Mouse (Mus musculus): Measurements from ENCODE around the gene Gm26920. TPM values are rescaled to one million over a fixed set of nuclear protein-coding genes. Genes with fewer than 3 reads are reported as not detected.

Gm26920 gene
- polyA plus RNA-seq, 1 experiment = not detected

DNA sequence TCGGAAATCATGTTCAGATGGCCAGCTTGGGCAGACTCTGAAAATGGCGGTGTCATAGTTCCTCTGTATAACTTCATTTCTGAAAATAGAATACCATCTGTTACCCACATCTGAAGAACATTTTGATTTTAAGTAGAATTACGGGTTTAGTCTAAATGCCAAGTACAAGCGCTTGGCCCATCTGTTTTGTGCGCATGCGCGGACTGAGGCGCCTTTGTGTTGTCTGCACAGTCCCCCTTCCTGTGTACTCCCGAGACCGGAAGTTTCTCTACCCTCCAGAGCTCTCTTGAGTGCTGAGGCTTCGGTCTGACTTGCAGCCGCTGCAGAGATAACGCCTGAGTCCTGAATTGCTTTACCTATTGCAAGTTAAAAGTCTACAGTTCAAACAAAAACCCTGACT, 9.1 kb upstream of the Gm26920 start:
- peak overlapping the region; percentile 18; the same call in 1 of the 2 replicates for H3K4me3 ChIP-seq (ENCODE audit: insufficient read depth, low read depth, low read length)
- H3K27ac ChIP-seq (ENCODE audit: insufficient read depth, low read depth, low read length) = no peak overlapping the region
- TF ChIP-seq CTCF (IDR thresholded peaks at IDR 0.05; ENCODE audit: insufficient read depth, low read depth, low read length) (no peak), POLR2A (IDR thresholded peaks at IDR 0.05; ENCODE audit: insufficient read depth, low read depth, low read length) (no peak)
- WGBS = 63% methylated on average over 13 of the region's 13 CpGs
- H3K4me1 ChIP-seq (ENCODE audit: control insufficient read depth, insufficient read depth, low read length) = peaks cover 7% of the 10 kb centered on the region

DNA sequence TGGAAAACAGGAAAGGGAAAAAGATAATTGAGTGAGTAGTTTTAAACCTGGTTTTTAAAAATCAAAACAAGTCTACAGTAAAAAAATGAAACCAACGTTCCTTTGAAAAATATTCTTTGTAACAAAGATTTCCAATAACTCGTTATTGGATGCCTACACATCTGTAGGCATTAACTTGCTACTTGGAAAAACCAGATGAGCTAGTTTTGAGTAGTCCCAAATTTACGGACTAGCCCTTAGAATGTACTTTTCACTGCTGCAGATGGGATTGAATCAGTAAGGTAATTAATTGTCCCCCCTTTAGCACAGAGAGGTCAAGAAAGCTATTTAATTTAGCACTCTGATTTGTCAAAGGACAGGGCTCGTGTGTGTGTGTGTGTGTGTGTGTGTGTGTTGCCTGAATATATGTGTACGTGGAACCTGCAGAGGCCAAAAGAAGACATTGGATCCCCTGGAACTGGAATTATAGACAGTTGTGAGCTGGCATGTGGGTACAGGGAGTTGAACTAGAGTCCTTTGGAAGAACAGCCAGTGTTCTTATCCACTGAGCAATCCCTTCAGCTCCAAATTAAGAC, 5.4 kb upstream of the Gm26920 start:
- H3K27ac ChIP-seq (ENCODE audit: insufficient read depth, low read depth, low read length) = no peak overlapping the region
- TF ChIP-seq CTCF (IDR thresholded peaks at IDR 0.05; ENCODE audit: insufficient read depth, low read depth, low read length) = no peak
- no peak for TF ChIP-seq POLR2A (IDR thresholded peaks at IDR 0.05; ENCODE audit: insufficient read depth, low read depth, low read length)
- 1% methylated on average over 5 of the region's 5 CpGs for WGBS
- no peak overlapping the region for H3K4me3 ChIP-seq (ENCODE audit: insufficient read depth, low read depth, low read length)
- H3K4me1 ChIP-seq (ENCODE audit: control insufficient read depth, insufficient read depth, low read length) = peaks cover 7% of the 10 kb centered on the region

DNA sequence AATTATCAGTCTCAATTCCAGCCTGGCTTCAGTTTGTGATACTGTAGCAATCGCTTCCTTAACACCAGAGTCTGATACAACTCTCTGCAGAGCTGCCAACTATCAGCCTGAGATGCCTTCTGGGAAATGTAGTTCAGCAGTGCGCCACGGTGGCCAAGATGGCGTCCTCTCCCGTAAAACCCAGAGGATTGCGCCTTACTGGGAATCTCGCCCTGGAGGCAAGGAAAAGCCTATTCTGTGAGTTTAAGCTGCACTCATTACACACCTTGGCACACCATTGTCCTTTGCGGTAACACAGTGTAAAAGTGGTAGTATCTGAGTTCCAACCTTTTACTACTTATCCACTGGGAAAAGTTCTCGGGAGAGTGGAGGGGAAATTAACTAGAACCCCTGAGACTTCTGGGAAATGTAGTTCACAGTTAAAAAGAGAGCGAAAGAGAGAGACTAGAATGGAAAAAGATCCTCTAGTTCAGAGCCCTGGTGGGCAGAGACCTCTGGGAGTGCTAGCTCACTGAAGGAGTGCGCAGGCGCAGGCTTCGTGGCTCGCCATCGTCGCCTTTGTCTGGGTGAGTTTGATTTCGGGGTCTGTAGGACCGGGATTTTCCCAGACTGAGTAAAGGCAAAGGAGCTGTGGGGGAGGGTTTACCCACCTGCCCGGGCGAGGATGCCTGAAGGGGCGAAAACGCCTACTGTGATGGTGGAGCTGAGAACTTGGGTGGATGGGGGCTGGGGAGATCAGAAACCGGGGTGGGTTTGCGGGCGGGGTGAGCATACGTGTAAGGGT, 4.6 kb upstream of the Gm26920 start, which contains the start of gene Zfp260:
Gene Zfp260, plus strand, starts transcription at position 132 of the 784 bp plus-strand sequence.
- H3K4me3 ChIP-seq (ENCODE audit: insufficient read depth, low read depth, low read length) = peak within 1 kb of the TSS; percentile 72
- H3K27ac ChIP-seq (ENCODE audit: insufficient read depth, low read depth, low read length) = peak within 1 kb of the TSS; percentile 93
- peak; percentile 77 for TF ChIP-seq POLR2A (IDR thresholded peaks at IDR 0.05; ENCODE audit: insufficient read depth, low read depth, low read length)
- no peak for TF ChIP-seq CTCF (IDR thresholded peaks at IDR 0.05; ENCODE audit: insufficient read depth, low read depth, low read length)
- H3K4me1 ChIP-seq (ENCODE audit: control insufficient read depth, insufficient read depth, low read length) = peaks cover 7% of the 10 kb centered on the region
- WGBS = under 1% methylated on average over 26 of the region's 26 CpGs

DNA sequence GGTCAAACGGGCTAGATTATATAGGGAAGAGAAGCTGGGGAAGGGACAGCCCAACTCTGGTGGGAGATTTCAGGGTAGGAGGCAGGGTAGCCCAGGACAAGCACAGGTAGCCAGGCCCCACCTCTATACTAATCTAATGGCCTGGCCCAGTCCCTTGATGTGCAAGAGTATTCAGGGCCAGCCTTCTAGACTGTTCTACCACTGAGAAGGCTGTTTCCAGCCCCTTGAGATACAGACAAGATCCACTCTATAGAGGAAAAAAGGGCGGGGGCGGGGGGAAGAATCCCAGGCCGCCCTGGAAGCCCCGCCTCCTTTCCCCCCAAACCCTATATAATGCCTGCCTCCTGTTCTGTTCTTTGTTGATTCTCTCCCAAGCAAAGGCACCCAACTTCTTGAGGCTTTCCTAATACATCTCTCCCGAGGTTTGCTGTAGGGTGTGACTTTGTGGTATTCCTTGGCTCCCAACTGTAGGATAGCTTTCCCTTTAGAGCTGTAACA, 3.8 kb upstream of the Gm26920 start:
- no peak overlapping the region for H3K27ac ChIP-seq (ENCODE audit: insufficient read depth, low read depth, low read length)
- TF ChIP-seq CTCF (IDR thresholded peaks at IDR 0.05; ENCODE audit: insufficient read depth, low read depth, low read length) (no peak), POLR2A (IDR thresholded peaks at IDR 0.05; ENCODE audit: insufficient read depth, low read depth, low read length) (no peak)
- 67% methylated on average over 6 of the region's 6 CpGs for WGBS
- no peak overlapping the region for H3K4me3 ChIP-seq (ENCODE audit: insufficient read depth, low read depth, low read length)
- peaks cover 8% of the 10 kb centered on the region for H3K4me1 ChIP-seq (ENCODE audit: control insufficient read depth, insufficient read depth, low read length)

DNA sequence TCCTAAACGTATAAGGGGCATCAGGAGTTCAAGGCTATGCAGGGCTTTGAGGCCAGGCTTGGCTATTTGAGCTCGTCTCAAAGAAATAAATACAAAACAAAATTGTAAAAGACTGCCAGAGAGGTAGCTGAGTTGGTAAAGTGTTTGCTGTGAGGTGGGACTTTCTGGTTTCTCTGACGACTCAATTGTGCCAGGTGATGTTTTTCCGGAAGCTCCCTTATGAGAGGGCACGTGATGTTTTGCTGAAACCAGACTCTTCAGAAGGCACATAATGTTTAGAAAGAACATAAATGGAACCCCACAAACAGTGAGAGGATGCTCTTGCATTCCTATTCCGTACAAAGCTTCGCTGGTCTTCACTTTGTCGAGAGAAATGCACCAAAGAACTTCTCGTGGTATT, 2.5 kb upstream of the Gm26920 start:
- WGBS = 84% methylated on average over 9 of the region's 9 CpGs

DNA sequence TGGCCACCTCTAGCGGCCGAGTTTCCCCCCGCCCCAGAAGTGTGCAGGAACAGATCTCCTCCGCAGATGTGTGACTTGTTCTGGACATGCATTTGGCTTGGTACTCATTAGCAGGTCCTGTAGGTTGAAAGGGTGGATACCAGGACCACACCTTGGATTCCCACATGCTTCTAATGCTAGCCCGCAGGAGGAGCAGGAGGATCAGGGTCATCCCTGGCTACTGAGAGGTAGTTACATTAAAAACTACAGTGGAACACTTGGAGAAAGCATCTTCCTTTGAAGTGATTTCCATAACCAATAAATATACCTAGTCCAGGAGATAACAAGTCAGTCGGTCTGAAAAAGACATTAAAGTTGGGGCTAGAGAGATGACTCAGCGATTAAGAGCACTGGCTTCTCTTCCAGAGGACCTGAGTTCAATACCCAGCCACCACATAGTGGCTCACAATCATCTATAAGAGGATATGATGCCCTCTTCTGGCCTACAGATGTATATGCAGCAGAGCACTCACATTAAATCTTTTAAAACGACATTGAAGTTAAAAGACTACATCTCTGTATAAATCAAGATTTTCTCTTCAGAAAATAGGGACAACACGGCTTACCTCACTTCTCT, 868 bp upstream of the Gm26920 start:
- Histone ChIP-seq H3K4me1 (ENCODE audit: control insufficient read depth, insufficient read depth, low read length) (peaks cover 9% of the 10 kb centered on the region), H3K4me3 (ENCODE audit: insufficient read depth, low read depth, low read length) (peak overlapping the region; percentile 30), H3K27ac (ENCODE audit: insufficient read depth, low read depth, low read length) (0 out of 2 replicates have a peak overlapping the region, but pooled peaks have one; percentile 43)
- WGBS = 4% methylated on average over 9 of the region's 9 CpGs
- TF ChIP-seq CTCF (IDR thresholded peaks at IDR 0.05; ENCODE audit: insufficient read depth, low read depth, low read length) (no peak), POLR2A (IDR thresholded peaks at IDR 0.05; ENCODE audit: insufficient read depth, low read depth, low read length) (no peak)

More for the DNA sequence above, 2.5 kb upstream of the Gm26920 start:
- no peak for TF ChIP-seq POLR2A (IDR thresholded peaks at IDR 0.05; ENCODE audit: insufficient read depth, low read depth, low read length)
- TF ChIP-seq CTCF (IDR thresholded peaks at IDR 0.05; ENCODE audit: insufficient read depth, low read depth, low read length) = no peak
- no peak overlapping the region for H3K4me3 ChIP-seq (ENCODE audit: insufficient read depth, low read depth, low read length)
- no peak overlapping the region for H3K27ac ChIP-seq (ENCODE audit: insufficient read depth, low read depth, low read length)
- H3K4me1 ChIP-seq (ENCODE audit: control insufficient read depth, insufficient read depth, low read length) = peaks cover 11% of the 10 kb centered on the region

DNA sequence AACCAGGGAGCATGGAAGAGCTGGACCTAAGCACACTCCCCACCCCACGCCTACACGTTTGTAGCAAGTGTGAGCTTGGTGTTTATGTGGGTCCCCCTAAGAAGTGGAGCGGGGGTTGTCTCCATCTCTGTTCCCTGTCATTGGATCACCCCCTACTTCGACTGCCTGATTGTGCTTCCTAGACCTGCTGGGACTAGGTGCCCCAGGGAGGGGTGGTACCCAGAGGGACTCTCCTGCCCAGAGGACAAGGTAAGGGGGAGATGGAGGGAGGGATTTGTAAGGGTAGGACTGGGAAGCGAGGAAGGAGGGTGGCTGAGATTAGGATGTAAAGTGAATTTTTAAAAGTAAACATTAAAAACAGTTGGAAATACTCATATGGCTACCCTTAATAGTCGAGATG, 805 bp downstream of the Gm26920 start:
- 10% methylated on average over 6 of the region's 6 CpGs for WGBS
- Histone ChIP-seq H3K4me3 (ENCODE audit: insufficient read depth, low read depth, low read length) (no peak overlapping the region), H3K27ac (ENCODE audit: insufficient read depth, low read depth, low read length) (no peak overlapping the region), H3K4me1 (ENCODE audit: control insufficient read depth, insufficient read depth, low read length) (peaks cover 10% of the 10 kb centered on the region)
- no peak for TF ChIP-seq POLR2A (IDR thresholded peaks at IDR 0.05; ENCODE audit: insufficient read depth, low read depth, low read length)
- no peak for TF ChIP-seq CTCF (IDR thresholded peaks at IDR 0.05; ENCODE audit: insufficient read depth, low read depth, low read length)

DNA sequence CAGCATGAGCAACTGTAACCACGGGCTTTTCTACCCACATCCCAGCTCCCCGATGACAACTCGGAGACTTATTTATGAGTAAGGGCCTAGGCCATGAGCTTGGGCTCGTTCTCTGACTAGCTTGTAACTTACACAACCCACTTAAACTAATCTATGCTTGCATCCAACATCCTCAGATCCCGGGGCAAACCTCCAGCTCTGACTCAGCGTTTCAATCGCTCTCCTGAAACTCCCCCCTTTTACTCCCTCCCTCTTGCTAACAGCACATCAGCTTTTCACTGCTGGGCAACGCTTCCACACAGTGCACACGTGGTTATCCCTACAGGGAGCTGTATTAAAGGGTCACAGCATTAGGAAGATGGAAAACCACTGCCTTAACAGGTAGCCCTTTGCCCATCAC, 3.7 kb downstream of the Gm26920 start:
- H3K4me1 ChIP-seq (ENCODE audit: control insufficient read depth, insufficient read depth, low read length) = peaks cover 10% of the 10 kb centered on the region
- no peak overlapping the region for H3K27ac ChIP-seq (ENCODE audit: insufficient read depth, low read depth, low read length)
- WGBS = 39% methylated on average over 9 of the region's 9 CpGs
- H3K4me3 ChIP-seq (ENCODE audit: insufficient read depth, low read depth, low read length) = no peak overlapping the region
- TF ChIP-seq POLR2A (IDR thresholded peaks at IDR 0.05; ENCODE audit: insufficient read depth, low read depth, low read length) (no peak), CTCF (IDR thresholded peaks at IDR 0.05; ENCODE audit: insufficient read depth, low read depth, low read length) (no peak)

Data from olfactory bulb, adult 2 months (tissue).